Mouse (Mus musculus) cerebellum, adult 11 months (tissue): ENCODE data around the gene Nxn.
A peak's percentile ranks its signal among the peaks of the same experiment; 100 is the strongest.

ENCODE experiments used
- DNase-seq: peaks from one replicate; pipeline ENCODE4 v3.0.0; 2022

The Nxn gene

GRCm38 (mm10) chr11:76360255-76360654 is 38.7 kb downstream of the Nxn start:
- no peak for DNase-seq

- DNase-seq, result no peak
Observed at GRCm38 (mm10) chr11:76358628-76359320, 40.2 kb downstream of the Nxn start.

GRCm38 (mm10) chr11:76357464-76357863 is 41.5 kb downstream of the Nxn start:
- DNase-seq, result no peak

GRCm38 (mm10) chr11:76356091-76356490 is 42.8 kb downstream of the Nxn start:
- no peak for DNase-seq

- no peak for DNase-seq
Observed at GRCm38 (mm10) chr11:76355425-76355824, 43.5 kb downstream of the Nxn start.

- DNase-seq, result no peak
Observed at GRCm38 (mm10) chr11:76352861-76353558, 45.9 kb downstream of the Nxn start.

- DNase-seq, result no peak
Observed at GRCm38 (mm10) chr11:76351624-76352011, 47.3 kb downstream of the Nxn start.

- no peak for DNase-seq
Observed at GRCm38 (mm10) chr11:76350931-76351623, 47.9 kb downstream of the Nxn start.

GRCm38 (mm10) chr11:76349833-76350232 is 49.1 kb downstream of the Nxn start:
- no peak for DNase-seq

GRCm38 (mm10) chr11:76347589-76347988 is 51.4 kb downstream of the Nxn start:
- no peak for DNase-seq

GRCm38 (mm10) chr11:76343031-76343430 is 55.9 kb downstream of the Nxn start:
- no peak for DNase-seq

- no peak for DNase-seq
Observed at GRCm38 (mm10) chr11:76341884-76342645, 56.9 kb downstream of the Nxn start.

- no peak for DNase-seq
Observed at GRCm38 (mm10) chr11:76341163-76341562, 57.8 kb downstream of the Nxn start.

- no peak for DNase-seq
Observed at GRCm38 (mm10) chr11:76339830-76340229, 59.1 kb downstream of the Nxn start.

- peak; percentile 46 for DNase-seq
Observed at GRCm38 (mm10) chr11:76339141-76339540, 59.8 kb downstream of the Nxn start.

- peak; percentile 41 for DNase-seq
Observed at GRCm38 (mm10) chr11:76338656-76339055, 60.3 kb downstream of the Nxn start.

GRCm38 (mm10) chr11:76337764-76338163 is 61.2 kb downstream of the Nxn start:
- no peak for DNase-seq

- DNase-seq, result no peak
Observed at GRCm38 (mm10) chr11:76337236-76337635, 61.7 kb downstream of the Nxn start.

GRCm38 (mm10) chr11:76336224-76336623 is 62.7 kb downstream of the Nxn start:
- no peak for DNase-seq

GRCm38 (mm10) chr11:76334966-76335365 is 64.0 kb downstream of the Nxn start:
- no peak for DNase-seq

GRCm38 (mm10) chr11:76332240-76332639 is 66.7 kb downstream of the Nxn start:
- DNase-seq, result no peak

- no peak for DNase-seq
Observed at GRCm38 (mm10) chr11:76328522-76329290, 70.2 kb downstream of the Nxn start.
